Mouse (Mus musculus): ENCODE data around the gene Srp54b. TPM values are rescaled to one million over a fixed set of nuclear protein-coding genes. Genes with fewer than 3 reads are reported as not detected.
A peak's percentile ranks its signal among the peaks of the same experiment; 100 is the strongest.
"Not testable (repeated sequence)": the region's sequence is repeated elsewhere in the genome, so short reads cannot be mapped to it uniquely, and the experiment has no call there.

The Srp54b gene
- total and polyA plus RNA-seq, 3 experiments = 11.3 to 39.3 (median 37.8) TPM

GRCm38 (mm10) chr12:55189127-55189526 is 34.2 kb downstream of the Srp54b start:
- intact Hi-C loops (cut with DNase I); H3K36me3 ChIP-seq (ENCODE audit: control insufficient read depth, insufficient read depth, low read length); H3K9ac ChIP-seq (ENCODE audit: low read depth, low read length); DNase-seq; H3K4me3 ChIP-seq; H3K27ac ChIP-seq; H3K4me1 ChIP-seq (ENCODE audit: control insufficient read depth, insufficient read depth, low read length); H3K79me2 ChIP-seq (replicated peaks; ENCODE audit: control insufficient read depth, insufficient read depth, low read length); H3K27me3 ChIP-seq (ENCODE audit: control insufficient read depth, insufficient read depth, low read length): not testable (repeated sequence)
- no CpG with 5 or more reads among the region's 5 CpGs for WGBS

DNA sequence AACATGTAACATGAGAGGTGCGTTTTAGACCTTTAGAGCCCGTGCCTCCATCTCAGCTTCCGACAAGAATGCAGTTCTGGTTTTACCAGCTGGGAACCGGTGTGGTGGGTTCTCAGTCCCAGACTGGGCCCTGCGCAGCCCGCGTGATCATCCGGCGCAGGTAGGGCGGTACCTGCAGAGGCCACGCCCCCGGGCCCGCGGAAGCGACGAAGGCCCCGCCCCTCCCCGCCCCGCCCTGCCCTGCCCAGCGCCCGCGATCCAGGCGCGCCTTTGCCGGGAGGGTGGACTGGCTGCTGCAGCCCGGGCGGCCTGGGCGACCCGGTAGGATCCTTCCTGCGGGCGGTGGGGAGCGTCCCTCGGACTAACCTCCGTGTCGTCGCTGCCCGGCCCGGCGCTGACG is 44.4 kb downstream of the Srp54b start, which contains the start of gene 1700047I17Rik2:
TSS of gene 1700047I17Rik2 (plus strand) at position 287 of the 400 bp plus-strand sequence.
- H3K4me1 ChIP-seq (ENCODE audit: control insufficient read depth, insufficient read depth, low read length); intact Hi-C loops (cut with DNase I); H3K4me3 ChIP-seq; DNase-seq; H3K27ac ChIP-seq; H3K36me3 ChIP-seq (ENCODE audit: control insufficient read depth, insufficient read depth, low read length); H3K79me2 ChIP-seq (replicated peaks; ENCODE audit: control insufficient read depth, insufficient read depth, low read length); H3K27me3 ChIP-seq (ENCODE audit: control insufficient read depth, insufficient read depth, low read length); H3K9ac ChIP-seq (ENCODE audit: low read depth, low read length): not testable (repeated sequence)
- WGBS = no CpG with 5 or more reads among the region's 40 CpGs

GRCm38 (mm10) chr12:55199799-55200198 is 44.9 kb downstream of the Srp54b start:
- DNase-seq; H3K79me2 ChIP-seq (replicated peaks; ENCODE audit: control insufficient read depth, insufficient read depth, low read length); intact Hi-C loops (cut with DNase I); H3K4me1 ChIP-seq (ENCODE audit: control insufficient read depth, insufficient read depth, low read length); H3K36me3 ChIP-seq (ENCODE audit: control insufficient read depth, insufficient read depth, low read length); H3K9ac ChIP-seq (ENCODE audit: low read depth, low read length); H3K4me3 ChIP-seq; H3K27ac ChIP-seq; H3K27me3 ChIP-seq (ENCODE audit: control insufficient read depth, insufficient read depth, low read length): not testable (repeated sequence)
- no CpG with 5 or more reads among the region's 18 CpGs for WGBS

DNA sequence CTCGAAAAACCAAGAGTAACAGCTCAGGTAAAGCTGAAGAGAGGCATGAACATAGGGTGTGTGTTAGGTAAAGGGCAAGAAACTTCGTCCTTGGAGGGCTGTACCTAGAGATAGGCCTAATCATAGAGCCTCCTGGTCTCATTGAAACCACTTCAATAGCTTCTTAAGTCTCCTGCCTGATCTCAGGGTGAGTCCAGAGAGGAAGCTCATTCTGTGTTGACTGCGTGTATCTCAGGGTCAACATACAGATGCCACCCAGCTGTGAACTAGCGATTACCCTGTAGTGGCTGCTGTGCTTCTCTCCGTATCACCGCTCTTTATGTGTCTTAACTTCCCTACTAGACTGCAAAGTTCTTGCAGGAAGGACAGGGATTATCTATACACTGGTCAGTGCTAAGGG is 58.0 kb downstream of the Srp54b start:
- intact Hi-C loops (cut with DNase I); H3K36me3 ChIP-seq (ENCODE audit: control insufficient read depth, insufficient read depth, low read length); H3K79me2 ChIP-seq (replicated peaks; ENCODE audit: control insufficient read depth, insufficient read depth, low read length); H3K4me3 ChIP-seq; H3K9ac ChIP-seq (ENCODE audit: low read depth, low read length); H3K4me1 ChIP-seq (ENCODE audit: control insufficient read depth, insufficient read depth, low read length); H3K27me3 ChIP-seq (ENCODE audit: control insufficient read depth, insufficient read depth, low read length); H3K27ac ChIP-seq; DNase-seq: not testable (repeated sequence)
- WGBS = no CpG with 5 or more reads among the region's 6 CpGs

GRCm38 (mm10) chr12:55229626-55230519 is 75.0 kb downstream of the Srp54b start, which contains the start of gene Srp54c:
Srp54c (plus strand) TSS chr12:55230168.
- DNase-seq; H3K36me3 ChIP-seq (ENCODE audit: control insufficient read depth, insufficient read depth, low read length); intact Hi-C loops (cut with DNase I); H3K27ac ChIP-seq; H3K27me3 ChIP-seq (ENCODE audit: control insufficient read depth, insufficient read depth, low read length); H3K4me1 ChIP-seq (ENCODE audit: control insufficient read depth, insufficient read depth, low read length); H3K79me2 ChIP-seq (replicated peaks; ENCODE audit: control insufficient read depth, insufficient read depth, low read length): not testable (repeated sequence)
- no CpG with 5 or more reads among the region's 57 CpGs for WGBS
- Histone ChIP-seq H3K9ac (ENCODE audit: low read depth, low read length) (0 out of 2 replicates have a peak within 1 kb of the TSS, but pooled peaks have one; percentile 34), H3K4me3 (peak within 1 kb of the TSS; percentile 41; the same call in 1 of the 2 replicates)

- H3K79me2 ChIP-seq (replicated peaks; ENCODE audit: control insufficient read depth, insufficient read depth, low read length); H3K36me3 ChIP-seq (ENCODE audit: control insufficient read depth, insufficient read depth, low read length); H3K27me3 ChIP-seq (ENCODE audit: control insufficient read depth, insufficient read depth, low read length); H3K27ac ChIP-seq; H3K4me1 ChIP-seq (ENCODE audit: control insufficient read depth, insufficient read depth, low read length); intact Hi-C loops (cut with DNase I): not testable (repeated sequence)
- peak overlapping the region; percentile 41; the same call in 1 of the 2 replicates for H3K4me3 ChIP-seq
- H3K9ac ChIP-seq (ENCODE audit: low read depth, low read length) = 0 out of 2 replicates have a peak overlapping the region, but pooled peaks have one; percentile 34
- 0% methylated on average over 10 of the region's 25 CpGs for WGBS
- peak; percentile 11 to 19 for DNase-seq
Observed at GRCm38 (mm10) chr12:55230520-55230861, 75.6 kb downstream of the Srp54b start.

Other genes starting within 250 kb of the Srp54b start
- not detected for gene Gm20403, start 168.6 kb upstream of the Srp54b start, total RNA-seq (2021)
- gene Gm20403, start 168.6 kb upstream of the Srp54b start, polyA plus RNA-seq (2012; rRNA removed) = not detected in 2 replicates
- gene Baz1a, start 140.8 kb upstream of the Srp54b start, total RNA-seq (2021) = 1 to 10 TPM; 7.0 to 7.8 TPM
- gene Baz1a, start 140.8 kb upstream of the Srp54b start, polyA plus RNA-seq (2012; rRNA removed) = 1.4 and 3.9 TPM in 2 replicates
- 1 to 10 TPM; 7.7 to 9.3 TPM for gene 2700097O09Rik, start 75.0 kb upstream of the Srp54b start, total RNA-seq (2021)
- 8.0 and 16.1 TPM in 2 replicates for gene 2700097O09Rik, start 75.0 kb upstream of the Srp54b start, polyA plus RNA-seq (2012; rRNA removed)
- 10 to 100 TPM; 89.7 to 99.9 TPM for gene Srp54a, start 74.8 kb upstream of the Srp54b start, total RNA-seq (2021)
- 14.7 and 23.8 TPM in 2 replicates for gene Srp54a, start 74.8 kb upstream of the Srp54b start, polyA plus RNA-seq (2012; rRNA removed)
- gene Fam177a, start 30.6 kb upstream of the Srp54b start, total RNA-seq (2021) = 10 to 100 TPM in 1 of 2 experiments, 1 to 10 TPM in 1; 8.0 to 13.6 TPM
- gene Fam177a, start 30.6 kb upstream of the Srp54b start, polyA plus RNA-seq (2012; rRNA removed) = 6.2 and 7.3 TPM in 2 replicates
- gene 1700047I17Rik2, start 44.5 kb downstream of the Srp54b start, total RNA-seq (2021) = 1 to 10 TPM; 1.2 to 5.4 TPM
- 1.7 TPM in 1 of 2 replicates, not detected in the other for gene 1700047I17Rik2, start 44.5 kb downstream of the Srp54b start, polyA plus RNA-seq (2012; rRNA removed)
- 10 to 100 TPM; 28.8 to 31.7 TPM for gene Srp54c, start 75.1 kb downstream of the Srp54b start, total RNA-seq (2021)
- 12.1 and 23.9 TPM in 2 replicates for gene Srp54c, start 75.1 kb downstream of the Srp54b start, polyA plus RNA-seq (2012; rRNA removed)
- 10 to 100 TPM in 1 of 2 experiments, 1 to 10 TPM in 1; 9.8 to 11.4 TPM for gene 1110008L16Rik, start 144.5 kb downstream of the Srp54b start, total RNA-seq (2021)
- 4.0 and 8.5 TPM in 2 replicates for gene 1110008L16Rik, start 144.5 kb downstream of the Srp54b start, polyA plus RNA-seq (2012; rRNA removed)
- 10 to 100 TPM in 1 of 2 experiments, 1 to 10 TPM in 1; 8.0 to 11.8 TPM for gene Ppp2r3c, start 147.9 kb downstream of the Srp54b start, total RNA-seq (2021)
- 2.5 and 4.4 TPM in 2 replicates for gene Ppp2r3c, start 147.9 kb downstream of the Srp54b start, polyA plus RNA-seq (2012; rRNA removed)
- 100 to 1,000 TPM; 140 to 163 TPM for gene Psma6, start 229.1 kb downstream of the Srp54b start, total RNA-seq (2021)
- gene Psma6, start 229.1 kb downstream of the Srp54b start, polyA plus RNA-seq (2012; rRNA removed) = 70.9 and 117 TPM in 2 replicates

All from heart, adult 2 months (tissue).